Mouse (Mus musculus) MEL (cell line): ENCODE results near the gene Olfr462. TPM values are rescaled to one million over a fixed set of nuclear protein-coding genes. Genes with fewer than 3 reads are reported as not detected.

Experiments used
- DNase-seq: peaks from one replicate; pipeline ENCODE4 v3.0.0; 2011; ENCODE audit warnings: low read depth, low spot score
- H3K27ac ChIP-seq: 2 replicates; pipeline ENCODE4 v1.5.1; 2012; ENCODE audit warnings: low read depth, mild to moderate bottlenecking, control low read depth, low read length, moderate library complexity; ENCODE audit not compliant: control insufficient read depth
- H3K27me3 ChIP-seq, 2 experiments: fragments of 150-350 bp in 1 of 2; sonication (generic) in 1 of 2; 2 replicates each; pipeline ENCODE4 v1.6.1; 2012; ENCODE audit warnings: low read length in 2 of 2, mild to moderate bottlenecking in 2 of 2, improper control_type of control experiment in 1 of 2, moderate library complexity in 1 of 2; ENCODE audit not compliant: insufficient read depth in 2 of 2, control insufficient read depth in 1 of 2
- H3K36me3 ChIP-seq, 2 experiments: 2 replicates each; pipeline ENCODE4 v1.6.1; 2012 to 2014; ENCODE audit warnings: low read length in 2 of 2, improper control_type of control experiment in 1 of 2, inconsistent platforms in 1 of 2, mild to moderate bottlenecking in 1 of 2; ENCODE audit not compliant: insufficient read depth in 2 of 2, control insufficient read depth in 1 of 2
- H3K4me1 ChIP-seq, 2 experiments: fragments of 150-350 bp in 1 of 2; sonication (generic) in 1 of 2; 2 replicates each; pipeline ENCODE4 v1.6.1; 2012; ENCODE audit warnings: low read length in 2 of 2, improper control_type of control experiment in 1 of 2, mild to moderate bottlenecking in 1 of 2; ENCODE audit not compliant: insufficient read depth in 2 of 2, control insufficient read depth in 1 of 2
- H3K4me3 ChIP-seq, 2 experiments: fragments of 150-350 bp in 1 of 2; sonication (generic) in 1 of 2; 2 replicates each; pipeline ENCODE4 v1.5.1; 2012; ENCODE audit warnings: low read depth in 2 of 2, low read length in 2 of 2, mild to moderate bottlenecking in 2 of 2, moderate library complexity in 2 of 2, control low read depth in 1 of 2, improper control_type of control experiment in 1 of 2; ENCODE audit not compliant: control insufficient read depth in 1 of 2, insufficient read depth in 1 of 2
- H3K79me2 ChIP-seq: 2 replicates; pipeline ENCODE4 v1.6.1; 2012; ENCODE audit warnings: mild to moderate bottlenecking, low read length, moderate library complexity; ENCODE audit not compliant: control insufficient read depth, poor library complexity, insufficient read depth
- H3K9ac ChIP-seq: 2 replicates; pipeline ENCODE4 v1.6.1; 2012; ENCODE audit warnings: low read depth, mild to moderate bottlenecking, control low read depth, low read length, moderate library complexity; ENCODE audit not compliant: control insufficient read depth, poor library complexity, severe bottlenecking
- H3K9me3 ChIP-seq: fragments of 150-350 bp; sonication (generic); replicated peaks from 2 replicates; pipeline ENCODE4 v1.6.1; 2012; ENCODE audit warnings: mild to moderate bottlenecking, low read length, improper control_type of control experiment, moderate library complexity; ENCODE audit not compliant: insufficient read depth
- BHLHE40 ChIP-seq: IDR thresholded peaks from 2 replicates; pipeline ENCODE4 v1.6.1; 2012; ENCODE audit warnings: low read depth, mild to moderate bottlenecking, inconsistent platforms, low read length, improper control_type of control experiment, borderline replicate concordance
- EP300 ChIP-seq, 2 experiments: IDR thresholded peaks; 2 replicates each; pipeline ENCODE4 v1.6.1; 2011; ENCODE audit warnings: improper control_type of control experiment in 2 of 2, low read length in 2 of 2, low read depth in 1 of 2, mild to moderate bottlenecking in 1 of 2
- MAX ChIP-seq: IDR thresholded peaks from 2 replicates; pipeline ENCODE4 v1.6.1; 2011; ENCODE audit warnings: low read length, improper control_type of control experiment
- MEF2A ChIP-seq: IDR thresholded peaks from 2 replicates; pipeline ENCODE4 v1.6.1; 2014; ENCODE audit warnings: low read depth, mild to moderate bottlenecking, inconsistent platforms, low read length, improper control_type of control experiment; ENCODE audit not compliant: poor library complexity, insufficient replicate concordance, severe bottlenecking; ENCODE audit errors: extremely low read depth
- MXI1 ChIP-seq: IDR thresholded peaks from 2 replicates; pipeline ENCODE4 v1.6.1; 2011; ENCODE audit warnings: mild to moderate bottlenecking, low read depth, low read length, improper control_type of control experiment
- RAD21 ChIP-seq: IDR thresholded peaks from 2 replicates; pipeline ENCODE4 v1.6.1; 2011; ENCODE audit warnings: mild to moderate bottlenecking, low read depth, low read length, improper control_type of control experiment
- SMC3 ChIP-seq: IDR thresholded peaks from 2 replicates; pipeline ENCODE4 v1.6.1; 2011; ENCODE audit warnings: low read depth, low read length, improper control_type of control experiment
- TCF12 ChIP-seq: IDR thresholded peaks from 2 replicates; pipeline ENCODE4 v1.6.1; 2014; ENCODE audit warnings: low read depth, mild to moderate bottlenecking, inconsistent platforms, low read length, improper control_type of control experiment, moderate library complexity
- USF2 ChIP-seq, 2 experiments: IDR thresholded peaks; 2 replicates each; pipeline ENCODE4 v1.6.1; 2011 to 2012; ENCODE audit warnings: improper control_type of control experiment in 2 of 2, low read length in 2 of 2, borderline replicate concordance in 1 of 2, inconsistent platforms in 1 of 2, low read depth in 1 of 2, mild to moderate bottlenecking in 1 of 2; ENCODE audit not compliant: insufficient read depth in 1 of 2
- ZKSCAN1 ChIP-seq: IDR thresholded peaks from 2 replicates; pipeline ENCODE4 v1.6.1; 2012; ENCODE audit warnings: low read depth, mild to moderate bottlenecking, inconsistent platforms, low read length, improper control_type of control experiment, moderate library complexity
- ZNF384 ChIP-seq: IDR thresholded peaks from 2 replicates; pipeline ENCODE4 v1.6.1; 2012; ENCODE audit warnings: low read depth, mild to moderate bottlenecking, inconsistent platforms, low read length, improper control_type of control experiment
- polyA plus RNA-seq, 2 experiments: library from polyadenylated mRNA; stranded (reverse) in 1 of 2; unstranded in 1 of 2; fragments of >175 nt in 1 of 2; fragments of >200 nt in 1 of 2; gene quantifications; 2 replicates each; pipeline versions ENCODE4 v1.2.1 to v1.2.4; 2012; ENCODE audit warnings: low replicate concordance in 2 of 2, low read depth in 1 of 2; ENCODE audit not compliant: insufficient read length in 2 of 2, insufficient read depth in 1 of 2, missing spikeins in 1 of 2
- total RNA-seq: library from RNA; depleted of rRNA; stranded (reverse); fragments of 300-350 nt; gene quantifications from 2 replicates; pipeline ENCODE4 v1.2.3, GENCODE M21; 2012

Gene Olfr462
- total and polyA plus RNA-seq, 3 experiments: not detected

DNA sequence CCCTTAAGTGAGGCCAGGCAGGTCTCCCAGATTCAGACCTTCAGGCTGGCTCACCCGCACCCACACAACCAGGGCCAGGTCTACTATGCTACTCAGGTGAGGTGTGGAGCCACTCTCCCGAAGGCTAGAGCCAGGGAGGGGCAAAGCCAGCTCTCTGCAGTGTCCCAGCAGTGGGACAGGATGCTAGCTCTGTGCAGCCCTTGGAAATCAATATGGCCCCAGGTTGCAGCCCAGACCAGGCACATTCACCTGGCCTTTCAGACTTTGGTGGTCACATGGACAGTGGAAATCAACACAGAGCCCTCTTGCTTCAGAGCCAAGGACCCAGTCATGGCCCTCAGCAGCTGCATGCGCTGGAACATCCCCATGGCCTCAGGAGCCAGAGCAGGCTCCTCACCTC lies 12.3 kb upstream of the Olfr462 start:
- Histone ChIP-seq H3K27ac (no peak overlapping the region), H3K27me3 (peaks cover 3 to 7% of the 10 kb centered on the region in 2 experiments; a peak in 3 of 4 replicates), H3K9ac (no peak overlapping the region), H3K4me1 (no peaks in the 10 kb centered on the region), H3K4me3 (no peak overlapping the region), H3K9me3 (no peaks in the 10 kb centered on the region), H3K79me2 (no peaks in the 10 kb centered on the region), H3K36me3 (no peaks in the 10 kb centered on the region)
- no peak for DNase-seq
- TF ChIP-seq ZKSCAN1: no peak
- TF ChIP-seq USF2 (IDR thresholded peaks at IDR 0.05; ENCODE audit: borderline replicate concordance in 1 of 2, insufficient read depth in 1 of 2, low read depth in 1 of 2, low read length in 2 of 2): no peak
- no peak for TF ChIP-seq ZNF384
- no peak for TF ChIP-seq BHLHE40
- TF ChIP-seq MXI1: no peak

DNA sequence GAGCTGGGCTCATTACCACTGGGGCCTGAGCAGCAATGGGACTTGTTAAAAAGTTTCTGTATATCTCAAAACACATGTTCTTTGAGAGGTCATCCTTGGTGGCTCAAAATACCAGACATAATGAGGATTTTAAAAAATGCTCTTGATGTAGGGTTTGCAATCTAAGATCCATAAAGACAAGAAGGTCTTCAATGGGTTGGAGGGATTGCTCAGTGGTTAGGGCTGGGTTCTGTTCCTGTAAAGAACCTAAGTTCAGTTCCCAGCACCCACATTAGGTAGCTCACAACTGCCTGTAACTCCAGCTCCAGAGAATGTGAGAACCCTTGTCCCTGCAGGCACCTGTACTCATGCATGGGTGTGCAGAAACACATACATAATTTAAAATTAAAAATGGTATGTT lies 5.2 kb upstream of the Olfr462 start, which contains the start of gene Olfr463:
TSS of gene Olfr463 (minus strand) at position 101 of the 400 bp plus-strand sequence.
- no peak within 1 kb of the TSS for H3K4me3 ChIP-seq
- no peaks in the 10 kb centered on the region for H3K4me1 ChIP-seq
- H3K9ac ChIP-seq: no peak within 1 kb of the TSS
- H3K36me3 ChIP-seq: no peaks in the 10 kb centered on the region
- no peaks in the 10 kb centered on the region for H3K9me3 ChIP-seq
- H3K27ac ChIP-seq: no peak within 1 kb of the TSS
- DNase-seq: no peak
- peaks cover 7 to 18% of the 10 kb centered on the region in 2 experiments; a peak in 3 of 4 replicates for H3K27me3 ChIP-seq
- H3K79me2 ChIP-seq: no peaks in the 10 kb centered on the region
- no peak for TF ChIP-seq RAD21
- no peak for TF ChIP-seq MEF2A
- no peak for TF ChIP-seq ZNF384
- no peak for TF ChIP-seq SMC3

GRCm38 (mm10) chr11:87884856-87885255 lies 7.2 kb downstream of the Olfr462 start:
- Histone ChIP-seq H3K9ac (peak overlapping the region; percentile 44; the same call in 1 of the 2 replicates), H3K4me3 (peak overlapping the region in 1 of 2 experiments; percentile 51; a peak in 1 of 4 replicates), H3K9me3 (no peaks in the 10 kb centered on the region), H3K27ac (peak overlapping the region; percentile 57; the same call in 1 of the 2 replicates), H3K4me1 (peaks cover 0 to 5% of the 10 kb centered on the region in 2 experiments; a peak in 2 of 4 replicates), H3K27me3 (peaks cover 7 to 18% of the 10 kb centered on the region in 2 experiments), H3K36me3 (no peaks in the 10 kb centered on the region; a peak in 1 of 4 replicates), H3K79me2 (no peaks in the 10 kb centered on the region)
- TF ChIP-seq EP300 (IDR thresholded peaks at IDR 0.05; ENCODE audit: low read depth in 1 of 2, low read length in 2 of 2): peak in 1 of 2 experiments; percentile 21; a peak in 1 of 4 replicates
- no peak for TF ChIP-seq ZKSCAN1
- TF ChIP-seq TCF12: peak; percentile 24; the same call in 1 of the 2 replicates
- TF ChIP-seq MAX: no peak
- peak; percentile 51 for DNase-seq
